Mouse (Mus musculus): ENCODE measurements around the gene Itga5. TPM values are rescaled to one million over a fixed set of nuclear protein-coding genes. Genes with fewer than 3 reads are reported as not detected.

The Itga5 gene
- polyA plus RNA-seq, 1 experiment from 2014 or later: 21.2 TPM

GRCm38 (mm10) chr15:103303916-103304615 lies 62.5 kb downstream of the Itga5 start:
- peak overlapping the region; percentile 97 for H3K27ac ChIP-seq (replicated peaks)
- H3K9me3 ChIP-seq: no peaks in the 10 kb centered on the region
- peak overlapping the region; percentile 70 for H3K9ac ChIP-seq (replicated peaks)
- H3K4me1 ChIP-seq: peaks cover 78% of the 10 kb centered on the region
- H3K4me3 ChIP-seq: peak overlapping the region; percentile 44
- peak overlapping the region; percentile 65 for H3K4me2 ChIP-seq (replicated peaks)
- H3K27me3 ChIP-seq: peaks cover 14% of the 10 kb centered on the region
- 7% methylated on average over 8 of the region's 8 CpGs for WGBS
- no peak for ATAC-seq (ENCODE audit: low FRiP score, low read depth)
- H3K36me3 ChIP-seq: no peaks in the 10 kb centered on the region

GRCm38 (mm10) chr15:103302341-103303021 lies 64.1 kb downstream of the Itga5 start:
- H3K4me2 ChIP-seq (replicated peaks): no peak overlapping the region
- no peaks in the 10 kb centered on the region for H3K27me3 ChIP-seq
- no peak overlapping the region for H3K4me3 ChIP-seq
- ATAC-seq (ENCODE audit: low FRiP score, low read depth): no peak
- 37% methylated on average over 6 of the region's 6 CpGs for WGBS
- H3K27ac ChIP-seq (replicated peaks): peak overlapping the region; percentile 97
- H3K36me3 ChIP-seq: peaks cover 4% of the 10 kb centered on the region; the same call in 1 of the 2 replicates
- H3K9me3 ChIP-seq: no peaks in the 10 kb centered on the region
- peak overlapping the region; percentile 48; the same call in 1 of the 2 replicates for H3K9ac ChIP-seq (replicated peaks)
- peaks cover 87% of the 10 kb centered on the region for H3K4me1 ChIP-seq

GRCm38 (mm10) chr15:103301547-103302340 lies 64.8 kb downstream of the Itga5 start:
- Histone ChIP-seq H3K9ac (replicated peaks) (peak overlapping the region; percentile 48), H3K4me3 (no peak overlapping the region)
- WGBS: 34% methylated on average over 4 of the region's 5 CpGs

GRCm38 (mm10) chr15:103301046-103301445 lies 65.5 kb downstream of the Itga5 start:
- Histone ChIP-seq H3K27me3 (no peaks in the 10 kb centered on the region), H3K9me3 (no peaks in the 10 kb centered on the region), H3K4me1 (peaks cover 95% of the 10 kb centered on the region), H3K36me3 (peaks cover 4% of the 10 kb centered on the region; the same call in 1 of the 2 replicates), H3K27ac (replicated peaks) (peak overlapping the region; percentile 97), H3K4me2 (replicated peaks) (peak overlapping the region; percentile 56), H3K9ac (replicated peaks) (peak overlapping the region; percentile 48), H3K4me3 (no peak overlapping the region)
- no peak for ATAC-seq (ENCODE audit: low FRiP score, low read depth)
- 19% methylated on average over 2 of the region's 2 CpGs for WGBS

More at GRCm38 (mm10) chr15:103301547-103302340, 64.8 kb downstream of the Itga5 start:
- peak overlapping the region; percentile 56; the same call in 1 of the 2 replicates for H3K4me2 ChIP-seq (replicated peaks)
- no peaks in the 10 kb centered on the region for H3K9me3 ChIP-seq
- H3K36me3 ChIP-seq: peaks cover 4% of the 10 kb centered on the region; the same call in 1 of the 2 replicates
- H3K4me1 ChIP-seq: peaks cover 91% of the 10 kb centered on the region
- peak overlapping the region; percentile 97 for H3K27ac ChIP-seq (replicated peaks)
- H3K27me3 ChIP-seq: no peaks in the 10 kb centered on the region
- ATAC-seq (ENCODE audit: low FRiP score, low read depth): no peak

- 0% methylated on average over 2 of the region's 2 CpGs for WGBS
- Histone ChIP-seq H3K27ac (replicated peaks) (peak overlapping the region; percentile 97), H3K36me3 (peaks cover 8% of the 10 kb centered on the region; the same call in 1 of the 2 replicates), H3K4me2 (replicated peaks) (peak overlapping the region; percentile 56), H3K9ac (replicated peaks) (peak overlapping the region; percentile 48), H3K4me1 (peaks cover 95% of the 10 kb centered on the region), H3K27me3 (no peaks in the 10 kb centered on the region), H3K4me3 (peak overlapping the region; percentile 35), H3K9me3 (no peaks in the 10 kb centered on the region)
- ATAC-seq (ENCODE audit: low FRiP score, low read depth): peak; percentile 1; the same call in 1 of the 2 replicates
These were observed 66.0 kb downstream of the Itga5 start for GRCm38 (mm10) chr15:103300560-103300959.

GRCm38 (mm10) chr15:103300067-103300471 lies 66.5 kb downstream of the Itga5 start:
- peak overlapping the region; percentile 97 for H3K27ac ChIP-seq (replicated peaks)
- peak overlapping the region; percentile 35 for H3K4me3 ChIP-seq
- peak; percentile 77 for ATAC-seq (ENCODE audit: low FRiP score, low read depth)
- H3K9ac ChIP-seq (replicated peaks): peak overlapping the region; percentile 48
- WGBS: 2% methylated on average over 18 of the region's 18 CpGs
- peaks cover 97% of the 10 kb centered on the region for H3K4me1 ChIP-seq
- H3K9me3 ChIP-seq: no peaks in the 10 kb centered on the region
- H3K36me3 ChIP-seq: peaks cover 8% of the 10 kb centered on the region; the same call in 1 of the 2 replicates
- no peaks in the 10 kb centered on the region for H3K27me3 ChIP-seq
- peak overlapping the region; percentile 56 for H3K4me2 ChIP-seq (replicated peaks)

- Histone ChIP-seq H3K27ac (replicated peaks) (peak overlapping the region; percentile 97), H3K36me3 (peaks cover 8% of the 10 kb centered on the region), H3K4me1 (peaks cover 95% of the 10 kb centered on the region), H3K4me2 (replicated peaks) (peak overlapping the region; percentile 56), H3K9me3 (no peaks in the 10 kb centered on the region), H3K27me3 (no peaks in the 10 kb centered on the region), H3K9ac (replicated peaks) (peak overlapping the region; percentile 48), H3K4me3 (peak overlapping the region; percentile 35)
- no peak for ATAC-seq (ENCODE audit: low FRiP score, low read depth)
- WGBS: 14% methylated on average over 8 of the region's 8 CpGs
These were observed 66.9 kb downstream of the Itga5 start for GRCm38 (mm10) chr15:103299644-103300043.

GRCm38 (mm10) chr15:103298861-103299616 lies 67.5 kb downstream of the Itga5 start:
- peaks cover 89% of the 10 kb centered on the region for H3K4me1 ChIP-seq
- peak overlapping the region; percentile 97 for H3K27ac ChIP-seq (replicated peaks)
- no peak for ATAC-seq (ENCODE audit: low FRiP score, low read depth)
- no peaks in the 10 kb centered on the region for H3K9me3 ChIP-seq
- peaks cover 11% of the 10 kb centered on the region for H3K36me3 ChIP-seq
- peak overlapping the region; percentile 48; the same call in 1 of the 2 replicates for H3K9ac ChIP-seq (replicated peaks)
- H3K4me3 ChIP-seq: no peak overlapping the region
- no peaks in the 10 kb centered on the region for H3K27me3 ChIP-seq
- H3K4me2 ChIP-seq (replicated peaks): peak overlapping the region; percentile 56
- 67% methylated on average over 5 of the region's 5 CpGs for WGBS

- no peak overlapping the region for H3K4me2 ChIP-seq (replicated peaks)
- ATAC-seq (ENCODE audit: low FRiP score, low read depth): no peak
- H3K4me3 ChIP-seq: no peak overlapping the region
- H3K36me3 ChIP-seq: peaks cover 20% of the 10 kb centered on the region
- no peak overlapping the region for H3K9ac ChIP-seq (replicated peaks)
- 59% methylated on average over 3 of the region's 3 CpGs for WGBS
- no peaks in the 10 kb centered on the region for H3K27me3 ChIP-seq
- peaks cover 79% of the 10 kb centered on the region for H3K4me1 ChIP-seq
- no peaks in the 10 kb centered on the region for H3K9me3 ChIP-seq
- H3K27ac ChIP-seq (replicated peaks): peak overlapping the region; percentile 97
These were observed 68.5 kb downstream of the Itga5 start for GRCm38 (mm10) chr15:103298026-103298425.

GRCm38 (mm10) chr15:103297313-103297712 lies 69.2 kb downstream of the Itga5 start:
- H3K9ac ChIP-seq (replicated peaks): no peak overlapping the region
- ATAC-seq (ENCODE audit: low FRiP score, low read depth): no peak
- no peaks in the 10 kb centered on the region for H3K27me3 ChIP-seq
- peak overlapping the region; percentile 97 for H3K27ac ChIP-seq (replicated peaks)
- peaks cover 72% of the 10 kb centered on the region for H3K4me1 ChIP-seq
- no peaks in the 10 kb centered on the region for H3K9me3 ChIP-seq
- peaks cover 27% of the 10 kb centered on the region for H3K36me3 ChIP-seq
- 55% methylated on average over 6 of the region's 6 CpGs for WGBS
- H3K4me3 ChIP-seq: no peak overlapping the region
- H3K4me2 ChIP-seq (replicated peaks): no peak overlapping the region

GRCm38 (mm10) chr15:103295851-103296250 lies 70.7 kb downstream of the Itga5 start:
- ATAC-seq (ENCODE audit: low FRiP score, low read depth): no peak
- Histone ChIP-seq H3K9me3 (no peaks in the 10 kb centered on the region), H3K9ac (replicated peaks) (no peak overlapping the region), H3K4me2 (replicated peaks) (no peak overlapping the region), H3K4me3 (no peak overlapping the region), H3K27ac (replicated peaks) (peak overlapping the region; percentile 63), H3K36me3 (peaks cover 41% of the 10 kb centered on the region), H3K4me1 (peaks cover 57% of the 10 kb centered on the region), H3K27me3 (no peaks in the 10 kb centered on the region)
- WGBS: 8% methylated on average over 5 of the region's 5 CpGs
